Mouse (Mus musculus): Measurements from ENCODE around the gene Gpr1. TPM values are rescaled to one million over a fixed set of nuclear protein-coding genes. Genes with fewer than 3 reads are reported as not detected.

The Gpr1 gene
- polyA plus RNA-seq, 1 experiment from 2014 or later: 0.30 TPM

GRCm38 (mm10) chr1:63134530-63134929, 79.8 kb downstream of the Gpr1 start:
- no peak overlapping the region for H3K27ac ChIP-seq (ENCODE audit: low read length)
- H3K9ac ChIP-seq (ENCODE audit: low read length): no peak overlapping the region
- no peaks in the 10 kb centered on the region for H3K27me3 ChIP-seq (ENCODE audit: control insufficient read depth, insufficient read depth, low read length)
- H3K36me3 ChIP-seq (ENCODE audit: control insufficient read depth, insufficient read depth): peaks cover 4% of the 10 kb centered on the region
- H3K4me2 ChIP-seq (ENCODE audit: low read depth, low read length): no peak overlapping the region
- peaks cover 4% of the 10 kb centered on the region for H3K4me1 ChIP-seq (ENCODE audit: control insufficient read depth, insufficient read depth, low read length)
- no peak overlapping the region for H3K4me3 ChIP-seq (ENCODE audit: low read length)
- 79% methylated on average over 3 of the region's 3 CpGs for WGBS
- H3K9me3 ChIP-seq (replicated peaks; ENCODE audit: control insufficient read depth, low read length): no peaks in the 10 kb centered on the region
- ATAC-seq (replicated peaks; ENCODE audit: extremely low read depth, insufficient read depth, low FRiP score): no peak

Small RNA genes lying within 50 kb of the gene (microRNA-seq; reads per million reads assigned to microRNA genes)
- gene Gm24557 (not detected), gene Gm27512 (not detected)

Other genes starting within 250 kb of the Gpr1 start
- 8.0 and 9.4 TPM in 2 replicates for gene Ino80d, start 99.9 kb downstream of the Gpr1 start, polyA plus RNA-seq (2015; fragmentation: Nextera tagmentation; extraction: Ambion mirVana)
- 296 and 333 TPM in 2 replicates for gene Eef1b2, start 37.7 kb downstream of the Gpr1 start, polyA plus RNA-seq (2015; fragmentation: Nextera tagmentation; extraction: Ambion mirVana)
- 450 and 470 TPM in 2 replicates for gene Ndufs1, start 37.7 kb downstream of the Gpr1 start, polyA plus RNA-seq (2015; fragmentation: Nextera tagmentation; extraction: Ambion mirVana)
- gene Zdbf2, start 58.7 kb upstream of the Gpr1 start, polyA plus RNA-seq (2015; fragmentation: Nextera tagmentation; extraction: Ambion mirVana): 3.2 and 5.0 TPM in 2 replicates
- 1.4 and 1.5 TPM in 2 replicates for gene Adam23, start 231.3 kb upstream of the Gpr1 start, polyA plus RNA-seq (2015; fragmentation: Nextera tagmentation; extraction: Ambion mirVana)

Measured in heart, embryonic 16.5 days (tissue).